Mouse (Mus musculus) lung, adult 2 months (tissue): ENCODE data around the gene Mfsd4b3.

Source experiments
- CTCF ChIP-seq: fragments of 200-500 bp; IDR thresholded peaks from 2 replicates; pipeline ENCODE4 v1.5.1; 2011; ENCODE audit warnings: mild to moderate bottlenecking, low read length, control low read depth; ENCODE audit not compliant: insufficient read depth
- POLR2A ChIP-seq: fragments of 200-500 bp; IDR thresholded peaks from 2 replicates; pipeline ENCODE4 v1.6.1; 2011; ENCODE audit warnings: low read depth, mild to moderate bottlenecking, control low read depth, low read length, borderline replicate concordance; ENCODE audit errors: extremely low read depth

GRCm38 (mm10) chr10:39955163-39955562, 4.8 kb downstream of the Mfsd4b3 start:
- no peak for TF ChIP-seq CTCF
- TF ChIP-seq POLR2A, result no peak
